Mouse (Mus musculus): Measurements from ENCODE around the gene Zc3h7b. TPM values are rescaled to one million over a fixed set of nuclear protein-coding genes. Genes with fewer than 3 reads are reported as not detected.

The Zc3h7b gene
- polyA plus RNA-seq, 1 experiment from 2014 or later: 26.5 TPM

- peak; percentile 51 for DNase-seq (ENCODE audit: low spot score)
Observed at GRCm38 (mm10) chr15:81839634-81840033, 94.8 kb downstream of the Zc3h7b start.

GRCm38 (mm10) chr15:81840306-81840705 is 95.4 kb downstream of the Zc3h7b start:
- no peak overlapping the region for H3K27ac ChIP-seq
- ATAC-seq (replicated peaks; ENCODE audit: low FRiP score, low read depth) (no peak), DNase-seq (ENCODE audit: low spot score) (no peak)
- no peak overlapping the region for H3K4me2 ChIP-seq (ENCODE audit: low read length)
- no peaks in the 10 kb centered on the region for H3K9me3 ChIP-seq (replicated peaks; ENCODE audit: low read length)
- WGBS: 84% methylated on average over 7 of the region's 7 CpGs
- no peaks in the 10 kb centered on the region for H3K36me3 ChIP-seq (ENCODE audit: insufficient read depth, low read length)
- no peak overlapping the region for H3K4me3 ChIP-seq (replicated peaks; ENCODE audit: low read depth, low read length)
- no peak for TF ChIP-seq CTCF (IDR thresholded peaks at IDR 0.05; ENCODE audit: low read depth)
- H3K4me1 ChIP-seq (replicated peaks; ENCODE audit: insufficient read depth, low read length): peaks cover 19% of the 10 kb centered on the region
- H3K9ac ChIP-seq (ENCODE audit: low read depth, low read length): no peak overlapping the region
- H3K27me3 ChIP-seq (ENCODE audit: insufficient read depth, low read length): no peaks in the 10 kb centered on the region

More at GRCm38 (mm10) chr15:81839634-81840033, 94.8 kb downstream of the Zc3h7b start:
- ATAC-seq (replicated peaks; ENCODE audit: low FRiP score, low read depth): peak; percentile 47; the same call in 1 of the 2 replicates
- Histone ChIP-seq H3K4me1 (replicated peaks; ENCODE audit: insufficient read depth, low read length) (peaks cover 19% of the 10 kb centered on the region), H3K9me3 (replicated peaks; ENCODE audit: low read length) (no peaks in the 10 kb centered on the region), H3K4me2 (ENCODE audit: low read length) (no peak overlapping the region), H3K27ac (no peak overlapping the region), H3K9ac (ENCODE audit: low read depth, low read length) (no peak overlapping the region; the same call in 1 of the 2 replicates), H3K36me3 (ENCODE audit: insufficient read depth, low read length) (no peaks in the 10 kb centered on the region), H3K4me3 (replicated peaks; ENCODE audit: low read depth, low read length) (no peak overlapping the region), H3K27me3 (ENCODE audit: insufficient read depth, low read length) (no peaks in the 10 kb centered on the region)
- TF ChIP-seq CTCF (IDR thresholded peaks at IDR 0.05; ENCODE audit: low read depth): no peak
- WGBS: 58% methylated on average over 5 of the region's 5 CpGs

GRCm38 (mm10) chr15:81842275-81842674 is 97.4 kb downstream of the Zc3h7b start:
- Histone ChIP-seq H3K4me1 (replicated peaks; ENCODE audit: insufficient read depth, low read length) (0 out of 2 replicates have a peak, but pooled peaks cover 4% of the 10 kb centered on the region), H3K27me3 (ENCODE audit: insufficient read depth, low read length) (no peaks in the 10 kb centered on the region), H3K36me3 (ENCODE audit: insufficient read depth, low read length) (peaks cover 4% of the 10 kb centered on the region; the same call in 1 of the 2 replicates), H3K4me3 (replicated peaks; ENCODE audit: low read depth, low read length) (no peak overlapping the region), H3K27ac (no peak overlapping the region), H3K9ac (ENCODE audit: low read depth, low read length) (no peak overlapping the region), H3K9me3 (replicated peaks; ENCODE audit: low read length) (no peaks in the 10 kb centered on the region), H3K4me2 (ENCODE audit: low read length) (no peak overlapping the region)
- ATAC-seq (replicated peaks; ENCODE audit: low FRiP score, low read depth): no peak
- no peak for TF ChIP-seq CTCF (IDR thresholded peaks at IDR 0.05; ENCODE audit: low read depth)
- 89% methylated on average over 7 of the region's 7 CpGs for WGBS
- DNase-seq (ENCODE audit: low spot score): no peak

- no peak overlapping the region for H3K4me3 ChIP-seq (replicated peaks; ENCODE audit: low read depth, low read length)
- H3K4me1 ChIP-seq (replicated peaks; ENCODE audit: insufficient read depth, low read length): no peaks in the 10 kb centered on the region
- ATAC-seq (replicated peaks; ENCODE audit: low FRiP score, low read depth) (0 out of 2 replicates have a peak, but pooled peaks have one; percentile 30), DNase-seq (ENCODE audit: low spot score) (no peak)
- no peak overlapping the region for H3K9ac ChIP-seq (ENCODE audit: low read depth, low read length)
- no peaks in the 10 kb centered on the region for H3K9me3 ChIP-seq (replicated peaks; ENCODE audit: low read length)
- peaks cover 17% of the 10 kb centered on the region; the same call in 1 of the 2 replicates for H3K36me3 ChIP-seq (ENCODE audit: insufficient read depth, low read length)
- no peaks in the 10 kb centered on the region for H3K27me3 ChIP-seq (ENCODE audit: insufficient read depth, low read length)
- TF ChIP-seq CTCF (IDR thresholded peaks at IDR 0.05; ENCODE audit: low read depth): no peak
- H3K27ac ChIP-seq: peak overlapping the region; percentile 58
- 52% methylated on average over 5 of the region's 5 CpGs for WGBS
- no peak overlapping the region for H3K4me2 ChIP-seq (ENCODE audit: low read length)
Observed at GRCm38 (mm10) chr15:81845033-81845625, 100.3 kb downstream of the Zc3h7b start.

- Histone ChIP-seq H3K9me3 (replicated peaks; ENCODE audit: low read length) (no peaks in the 10 kb centered on the region), H3K4me2 (ENCODE audit: low read length) (no peak overlapping the region), H3K4me3 (replicated peaks; ENCODE audit: low read depth, low read length) (no peak overlapping the region), H3K9ac (ENCODE audit: low read depth, low read length) (no peak overlapping the region), H3K4me1 (replicated peaks; ENCODE audit: insufficient read depth, low read length) (no peaks in the 10 kb centered on the region), H3K27me3 (ENCODE audit: insufficient read depth, low read length) (no peaks in the 10 kb centered on the region), H3K36me3 (ENCODE audit: insufficient read depth, low read length) (peaks cover 23% of the 10 kb centered on the region; the same call in 1 of the 2 replicates), H3K27ac (peak overlapping the region; percentile 58)
- WGBS: 12% methylated on average over 4 of the region's 4 CpGs
- TF ChIP-seq CTCF (IDR thresholded peaks at IDR 0.05; ENCODE audit: low read depth): no peak
- ATAC-seq (replicated peaks; ENCODE audit: low FRiP score, low read depth): peak; percentile 83
- peak; percentile 42 for DNase-seq (ENCODE audit: low spot score)
Observed at GRCm38 (mm10) chr15:81845724-81846123, 100.9 kb downstream of the Zc3h7b start.

Other genes with a start within 250 kb of the Zc3h7b start
- 9.4 and 11.2 TPM in 2 replicates for gene Ep300, start 159.7 kb upstream of the Zc3h7b start, polyA plus RNA-seq (2015; fragmentation: Nextera tagmentation; extraction: Ambion mirVana)
- gene L3mbtl2, start 81.2 kb upstream of the Zc3h7b start, polyA plus RNA-seq (2015; fragmentation: Nextera tagmentation; extraction: Ambion mirVana): 13.5 and 16.5 TPM in 2 replicates
- 5.3 and 6.4 TPM in 2 replicates for gene Chadl, start 47.8 kb upstream of the Zc3h7b start, polyA plus RNA-seq (2015; fragmentation: Nextera tagmentation; extraction: Ambion mirVana)
- gene Rangap1, start 473 bp downstream of the Zc3h7b start, polyA plus RNA-seq (2015; fragmentation: Nextera tagmentation; extraction: Ambion mirVana): 33.9 and 39.7 TPM in 2 replicates
- 17.9 and 19.9 TPM in 2 replicates for gene Tef, start 57.4 kb downstream of the Zc3h7b start, polyA plus RNA-seq (2015; fragmentation: Nextera tagmentation; extraction: Ambion mirVana)
- 22.5 and 27.7 TPM in 2 replicates for gene Tob2, start 113.7 kb downstream of the Zc3h7b start, polyA plus RNA-seq (2015; fragmentation: Nextera tagmentation; extraction: Ambion mirVana)
- gene Phf5a, start 126.9 kb downstream of the Zc3h7b start, polyA plus RNA-seq (2015; fragmentation: Nextera tagmentation; extraction: Ambion mirVana): 103 and 110 TPM in 2 replicates
- 263 and 285 TPM in 2 replicates for gene Aco2, start 127.3 kb downstream of the Zc3h7b start, polyA plus RNA-seq (2015; fragmentation: Nextera tagmentation; extraction: Ambion mirVana)
- 122 and 129 TPM in 2 replicates for gene Polr3h, start 181.2 kb downstream of the Zc3h7b start, polyA plus RNA-seq (2015; fragmentation: Nextera tagmentation; extraction: Ambion mirVana)
- 20.4 and 23.1 TPM in 2 replicates for gene Csdc2, start 191.7 kb downstream of the Zc3h7b start, polyA plus RNA-seq (2015; fragmentation: Nextera tagmentation; extraction: Ambion mirVana)
- gene Pmm1, start 215.9 kb downstream of the Zc3h7b start, polyA plus RNA-seq (2015; fragmentation: Nextera tagmentation; extraction: Ambion mirVana): 27.1 and 27.8 TPM in 2 replicates
- gene 1700029P11Rik, start 235.5 kb downstream of the Zc3h7b start, polyA plus RNA-seq (2015; fragmentation: Nextera tagmentation; extraction: Ambion mirVana): not detected in 2 replicates
- gene Xrcc6, start 242.8 kb downstream of the Zc3h7b start, polyA plus RNA-seq (2015; fragmentation: Nextera tagmentation; extraction: Ambion mirVana): 45.2 and 53.6 TPM in 2 replicates